Mouse (Mus musculus) erythroblast, embryonic 14.5 days (primary cell): ENCODE measurements around the gene Olfr774. TPM values are rescaled to one million over a fixed set of nuclear protein-coding genes. Genes with fewer than 3 reads are reported as not detected.
"Not testable (repeated sequence)": the region's sequence is repeated elsewhere in the genome, so short reads cannot be mapped to it uniquely, and the experiment has no call there.

Experiments
- H3K27me3 ChIP-seq: 2 replicates; pipeline ENCODE4 v1.6.1; 2012; ENCODE audit warnings: inconsistent platforms; ENCODE audit not compliant: control insufficient read depth
- H3K36me3 ChIP-seq: 2 replicates; pipeline ENCODE4 v1.6.1; 2012; ENCODE audit warnings: mild to moderate bottlenecking, inconsistent platforms; ENCODE audit not compliant: control insufficient read depth
- H3K4me1 ChIP-seq: 2 replicates; pipeline ENCODE4 v1.6.1; 2012; ENCODE audit warnings: inconsistent platforms; ENCODE audit not compliant: control insufficient read depth
- H3K4me3 ChIP-seq: replicated peaks from 2 replicates; pipeline ENCODE3; 2012; ENCODE audit warnings: moderate library complexity, mild to moderate bottlenecking, inconsistent platforms
- H3K9me3 ChIP-seq: 2 replicates; pipeline ENCODE4 v1.6.1; 2012; ENCODE audit warnings: low read length, inconsistent platforms, mixed read lengths; ENCODE audit not compliant: control insufficient read depth
- GATA1 ChIP-seq: IDR thresholded peaks from 2 replicates; pipeline ENCODE4 v1.6.1; 2012; ENCODE audit warnings: low read length, inconsistent platforms, mixed read lengths
- TAL1 ChIP-seq: IDR thresholded peaks from 3 replicates; pipeline ENCODE4 v1.6.1; 2012; ENCODE audit warnings: low read length, inconsistent platforms, mixed read lengths
- polyA plus RNA-seq: library from polyadenylated mRNA; stranded (reverse); fragments of >175 nt; gene quantifications from 2 replicates; pipeline ENCODE4 v1.2.3, GENCODE M21; 2012

Olfr774 gene
- polyA plus RNA-seq: not detected in 2 replicates

GRCm38 (mm10) chr10:129235904-129236303 lies at the start of gene Olfr774:
Gene Olfr774, plus strand, starts transcription at chr10:129236204.
- no peaks in the 10 kb centered on the region for H3K36me3 ChIP-seq
- no peaks in the 10 kb centered on the region for H3K4me1 ChIP-seq
- TF ChIP-seq TAL1 (no peak), GATA1 (no peak)
- H3K4me3 ChIP-seq: no peak within 1 kb of the TSS
- H3K27me3 ChIP-seq: no peaks in the 10 kb centered on the region
- H3K9me3 ChIP-seq: peaks cover 13% of the 10 kb centered on the region

- not testable (repeated sequence) for H3K4me1 ChIP-seq, H3K27me3 ChIP-seq, H3K4me3 ChIP-seq, H3K36me3 ChIP-seq, H3K9me3 ChIP-seq
Measured at GRCm38 (mm10) chr10:129187319-129187718, 48.7 kb upstream of the Olfr774 start, which contains the start of gene Olfr773. Gene Olfr773, minus strand, starts transcription at chr10:129187419.

GRCm38 (mm10) chr10:129230737-129231136 lies 5.3 kb upstream of the Olfr774 start:
- Histone ChIP-seq H3K9me3 (peaks cover 34% of the 10 kb centered on the region), H3K36me3 (no peaks in the 10 kb centered on the region), H3K27me3 (no peaks in the 10 kb centered on the region), H3K4me1 (no peaks in the 10 kb centered on the region), H3K4me3 (no peak overlapping the region)
- TF ChIP-seq GATA1 (no peak), TAL1 (no peak)

- Histone ChIP-seq H3K27me3 (no peaks in the 10 kb centered on the region), H3K36me3 (no peaks in the 10 kb centered on the region), H3K9me3 (peaks cover 3% of the 10 kb centered on the region), H3K4me1 (no peaks in the 10 kb centered on the region), H3K4me3 (no peak within 1 kb of the TSS)
- TF ChIP-seq TAL1 (no peak), GATA1 (no peak)
Measured at GRCm38 (mm10) chr10:129248112-129248511, 12.1 kb downstream of the Olfr774 start, which contains the start of gene Olfr775. Gene Olfr775, plus strand, starts transcription at chr10:129248412.

GRCm38 (mm10) chr10:129258827-129259226 lies 22.8 kb downstream of the Olfr774 start, which contains the start of gene Olfr776:
Gene Olfr776, plus strand, starts transcription at chr10:129259127.
- TF ChIP-seq GATA1 (no peak), TAL1 (no peak)
- H3K27me3 ChIP-seq: no peaks in the 10 kb centered on the region
- no peak within 1 kb of the TSS for H3K4me3 ChIP-seq
- H3K36me3 ChIP-seq: no peaks in the 10 kb centered on the region
- no peaks in the 10 kb centered on the region for H3K4me1 ChIP-seq
- peaks cover 5% of the 10 kb centered on the region for H3K9me3 ChIP-seq

GRCm38 (mm10) chr10:129271081-129271535 lies 35.1 kb downstream of the Olfr774 start, which contains the start of gene Olfr777:
Gene Olfr777, minus strand, starts transcription at chr10:129271485.
- Histone ChIP-seq H3K9me3 (0 out of 2 replicates have a peak, but pooled peaks cover 3% of the 10 kb centered on the region), H3K27me3 (no peaks in the 10 kb centered on the region), H3K36me3 (no peaks in the 10 kb centered on the region), H3K4me1 (no peaks in the 10 kb centered on the region), H3K4me3 (no peak within 1 kb of the TSS)
- TF ChIP-seq GATA1: no peak
- TF ChIP-seq TAL1: no peak

Other genes starting within 250 kb of the Olfr774 start
- gene Olfr9, start 246.8 kb upstream of the Olfr774 start, polyA plus RNA-seq: not detected in 2 replicates
- not detected in 2 replicates for gene Olfr763, start 225.4 kb upstream of the Olfr774 start, polyA plus RNA-seq
- gene Olfr764-ps1, start 196.3 kb upstream of the Olfr774 start, polyA plus RNA-seq: not detected in 2 replicates
- gene Olfr765, start 186.2 kb upstream of the Olfr774 start, polyA plus RNA-seq: not detected in 2 replicates
- gene Olfr766-ps1, start 167.2 kb upstream of the Olfr774 start, polyA plus RNA-seq: not detected in 2 replicates
- not detected in 2 replicates for gene Olfr767, start 153.3 kb upstream of the Olfr774 start, polyA plus RNA-seq
- not detected in 2 replicates for gene Olfr768, start 136.8 kb upstream of the Olfr774 start, polyA plus RNA-seq
- not detected in 2 replicates for gene Olfr769, start 118.3 kb upstream of the Olfr774 start, polyA plus RNA-seq
- gene Olfr770, start 97.2 kb upstream of the Olfr774 start, polyA plus RNA-seq: not detected in 2 replicates
- gene Olfr771, start 71.5 kb upstream of the Olfr774 start, polyA plus RNA-seq: not detected in 2 replicates
- not detected in 2 replicates for gene Olfr772, start 58.3 kb upstream of the Olfr774 start, polyA plus RNA-seq
- gene Olfr773, start 48.8 kb upstream of the Olfr774 start, polyA plus RNA-seq: not detected in 2 replicates
- 0.01 TPM in 1 of 2 replicates, not detected in the other for gene Olfr775, start 12.2 kb downstream of the Olfr774 start, polyA plus RNA-seq
- gene Olfr776, start 22.9 kb downstream of the Olfr774 start, polyA plus RNA-seq: 0.06 TPM in 1 of 2 replicates, not detected in the other
- gene Olfr777, start 35.3 kb downstream of the Olfr774 start, polyA plus RNA-seq: 0.04 TPM in 1 of 2 replicates, not detected in the other
- gene Olfr780, start 81.9 kb downstream of the Olfr774 start, polyA plus RNA-seq: not detected in 2 replicates
- gene Olfr781, start 92.7 kb downstream of the Olfr774 start, polyA plus RNA-seq: not detected in 2 replicates
- not detected in 2 replicates for gene Olfr782, start 112.6 kb downstream of the Olfr774 start, polyA plus RNA-seq
- gene Olfr784, start 147.9 kb downstream of the Olfr774 start, polyA plus RNA-seq: not detected in 2 replicates
- gene Olfr785, start 169.2 kb downstream of the Olfr774 start, polyA plus RNA-seq: not detected in 2 replicates
- gene Olfr786, start 191.1 kb downstream of the Olfr774 start, polyA plus RNA-seq: not detected in 2 replicates
- gene Olfr787, start 225.7 kb downstream of the Olfr774 start, polyA plus RNA-seq: not detected in 2 replicates
- not detected in 2 replicates for gene Olfr788, start 234.8 kb downstream of the Olfr774 start, polyA plus RNA-seq
- gene Olfr789, start 248.5 kb downstream of the Olfr774 start, polyA plus RNA-seq: not detected in 2 replicates